Mouse (Mus musculus) erythroblast, adult 5-6 weeks (primary cell): ENCODE data around the gene Gpr35. TPM values are rescaled to one million over a fixed set of nuclear protein-coding genes. Genes with fewer than 3 reads are reported as not detected.

Experiments
- ATAC-seq: replicated peaks from 2 replicates; pipeline ENCODE4 v1.8.0; 2016; ENCODE audit warnings: moderate number of reproducible peaks, mild to moderate bottlenecking, moderate TSS enrichment, inconsistent platforms; ENCODE audit not compliant: poor library complexity, low FRiP score, severe bottlenecking
- total RNA-seq, 2 experiments: library from RNA; stranded (forward) in 1 of 2; stranded (reverse) in 1 of 2; fragments of 150-400 nt in 1 of 2; fragments of 200-764, 138-1000 nt in 1 of 2; gene quantifications; 2 replicates each; pipeline versions ENCODE4 v1.2.3 to v1.2.4; 2015 to 2017; ENCODE audit warnings: low replicate concordance in 2 of 2

Gene Gpr35
- total RNA-seq, 2 experiments from 2014 or later: 1.1 to 1.2 TPM

GRCm38 (mm10) chr1:93029387-93029786 lies 78.7 kb downstream of the Gpr35 start:
- no peak for ATAC-seq

GRCm38 (mm10) chr1:93030060-93030459 lies 79.4 kb downstream of the Gpr35 start:
- ATAC-seq: no peak

- ATAC-seq: no peak
Measured at GRCm38 (mm10) chr1:93031199-93031598, 80.5 kb downstream of the Gpr35 start.

GRCm38 (mm10) chr1:93033989-93034388 lies 83.3 kb downstream of the Gpr35 start:
- ATAC-seq: no peak

GRCm38 (mm10) chr1:93035981-93036380 lies 85.3 kb downstream of the Gpr35 start:
- ATAC-seq: no peak

Other genes starting within 250 kb of the Gpr35 start
- 8.2 and 9.6 TPM in 2 replicates for gene Gpc1, start 119.2 kb upstream of the Gpr35 start, total RNA-seq (2015; ENCODE audit: low replicate concordance)
- 6.8 and 7.4 TPM in 2 replicates for gene Gpc1, start 119.2 kb upstream of the Gpr35 start, total RNA-seq (2017; ENCODE audit: low replicate concordance)
- gene Ankmy1, start 48.0 kb upstream of the Gpr35 start, total RNA-seq (2015; ENCODE audit: low replicate concordance): not detected in 2 replicates
- gene Ankmy1, start 48.0 kb upstream of the Gpr35 start, total RNA-seq (2017; ENCODE audit: low replicate concordance): not detected in 2 replicates
- gene Dusp28, start 43.9 kb upstream of the Gpr35 start, total RNA-seq (2015; ENCODE audit: low replicate concordance): 5.4 TPM in 1 of 2 replicates, not detected in the other
- gene Dusp28, start 43.9 kb upstream of the Gpr35 start, total RNA-seq (2017; ENCODE audit: low replicate concordance): 0.68 TPM in 1 of 2 replicates, not detected in the other
- gene Rnpepl1, start 40.1 kb upstream of the Gpr35 start, total RNA-seq (2015; ENCODE audit: low replicate concordance): 8.4 and 13.6 TPM in 2 replicates
- gene Rnpepl1, start 40.1 kb upstream of the Gpr35 start, total RNA-seq (2017; ENCODE audit: low replicate concordance): 3.8 and 14.1 TPM in 2 replicates
- 1.9 TPM in 1 of 2 replicates, not detected in the other for gene Capn10, start 16.5 kb upstream of the Gpr35 start, total RNA-seq (2015; ENCODE audit: low replicate concordance)
- gene Capn10, start 16.5 kb upstream of the Gpr35 start, total RNA-seq (2017; ENCODE audit: low replicate concordance): 2.1 and 18.5 TPM in 2 replicates
- not detected in 2 replicates for gene Aqp12, start 55.5 kb downstream of the Gpr35 start, total RNA-seq (2015; ENCODE audit: low replicate concordance)
- gene Aqp12, start 55.5 kb downstream of the Gpr35 start, total RNA-seq (2017; ENCODE audit: low replicate concordance): not detected in 2 replicates
- gene Kif1a, start 151.1 kb downstream of the Gpr35 start, total RNA-seq (2015; ENCODE audit: low replicate concordance): not detected in 2 replicates
- gene Kif1a, start 151.1 kb downstream of the Gpr35 start, total RNA-seq (2017; ENCODE audit: low replicate concordance): under 0.01 TPM in 1 of 2 replicates, not detected in the other
- gene Agxt, start 184.4 kb downstream of the Gpr35 start, total RNA-seq (2015; ENCODE audit: low replicate concordance): not detected in 2 replicates
- gene Agxt, start 184.4 kb downstream of the Gpr35 start, total RNA-seq (2017; ENCODE audit: low replicate concordance): not detected in 2 replicates
- not detected in 2 replicates for gene 2310007B03Rik, start 210.1 kb downstream of the Gpr35 start, total RNA-seq (2015; ENCODE audit: low replicate concordance)
- gene 2310007B03Rik, start 210.1 kb downstream of the Gpr35 start, total RNA-seq (2017; ENCODE audit: low replicate concordance): not detected in 2 replicates
- not detected in 2 replicates for gene Crocc2, start 217.9 kb downstream of the Gpr35 start, total RNA-seq (2015; ENCODE audit: low replicate concordance)
- gene Crocc2, start 217.9 kb downstream of the Gpr35 start, total RNA-seq (2017; ENCODE audit: low replicate concordance): not detected in 2 replicates